Mouse (Mus musculus) MEL (cell line): ENCODE results near the gene Gm45021.

ENCODE experiments used
- CTCF ChIP-seq, 3 experiments: IDR thresholded peaks in 2 of 3; conservative IDR thresholded peaks in 1 of 3; 2 replicates each; pipeline ENCODE4 v1.5.1; 2011 to 2012; ENCODE audit warnings: low read length in 3 of 3, low read depth in 2 of 3, mild to moderate bottlenecking in 2 of 3, improper control_type of control experiment in 1 of 3, inconsistent platforms in 1 of 3, mixed read lengths in 1 of 3, moderate library complexity in 1 of 3; ENCODE audit not compliant: control insufficient read depth in 1 of 3, insufficient read depth in 1 of 3, poor library complexity in 1 of 3, severe bottlenecking in 1 of 3
- E2F4 ChIP-seq: IDR thresholded peaks from 2 replicates; pipeline ENCODE4 v1.6.1; 2011; ENCODE audit warnings: low read depth, low read length, improper control_type of control experiment, borderline replicate concordance
- EP300 ChIP-seq, 2 experiments: IDR thresholded peaks; 2 replicates each; pipeline ENCODE4 v1.6.1; 2011; ENCODE audit warnings: improper control_type of control experiment in 2 of 2, low read length in 2 of 2, low read depth in 1 of 2, mild to moderate bottlenecking in 1 of 2
- HCFC1 ChIP-seq: IDR thresholded peaks from 2 replicates; pipeline ENCODE4 v1.6.1; 2012; ENCODE audit warnings: low read depth, mild to moderate bottlenecking, inconsistent platforms, low read length, improper control_type of control experiment, moderate library complexity
- JUND ChIP-seq: IDR thresholded peaks from 2 replicates; pipeline ENCODE4 v1.6.1; 2011; ENCODE audit warnings: low read depth, mild to moderate bottlenecking, improper control_type of control experiment, low read length
- RAD21 ChIP-seq: IDR thresholded peaks from 2 replicates; pipeline ENCODE4 v1.6.1; 2011; ENCODE audit warnings: mild to moderate bottlenecking, low read depth, low read length, improper control_type of control experiment
- ZC3H11A ChIP-seq: IDR thresholded peaks from 2 replicates; pipeline ENCODE4 v1.6.1; 2012; ENCODE audit warnings: low read depth, mild to moderate bottlenecking, inconsistent platforms, low read length, improper control_type of control experiment

DNA sequence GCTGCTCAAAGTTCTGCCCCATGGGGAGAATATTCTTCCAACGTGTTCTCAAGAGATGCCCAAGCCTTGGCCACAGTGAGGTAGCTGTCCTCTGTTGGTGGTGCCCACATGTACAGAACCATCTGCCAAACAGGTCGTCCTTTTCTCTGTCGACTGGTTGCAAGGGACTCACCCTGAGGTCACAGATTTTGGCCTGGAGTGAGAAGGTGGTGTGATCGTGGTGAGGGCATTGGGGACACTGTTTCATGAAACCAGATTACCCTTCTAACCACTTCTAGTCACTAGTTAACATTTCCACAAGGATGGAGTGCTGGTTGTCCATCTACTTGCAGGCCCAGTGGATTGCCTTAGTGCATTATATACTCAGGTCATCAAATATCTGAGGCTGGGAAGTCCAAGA lies 59.4 kb downstream of the Gm45021 start:
- TF ChIP-seq E2F4 = no peak
- no peak for TF ChIP-seq ZC3H11A
- TF ChIP-seq HCFC1 = no peak
- TF ChIP-seq EP300 (IDR thresholded peaks at IDR 0.05; ENCODE audit: low read depth in 1 of 2, low read length in 2 of 2) = no peak
- TF ChIP-seq JUND = no peak
- TF ChIP-seq CTCF (IDR thresholded peaks at IDR 0.05 in 2 of 3, conservative IDR thresholded peaks at IDR 0.05 in 1 of 3; ENCODE audit: control insufficient read depth in 1 of 3, insufficient read depth in 1 of 3, low read depth in 2 of 3, low read length in 3 of 3, poor library complexity in 1 of 3, severe bottlenecking in 1 of 3) = no peak
- no peak for TF ChIP-seq RAD21
